Mouse (Mus musculus): ENCODE results near the gene Lhfpl5.

Gene Lhfpl5

DNA sequence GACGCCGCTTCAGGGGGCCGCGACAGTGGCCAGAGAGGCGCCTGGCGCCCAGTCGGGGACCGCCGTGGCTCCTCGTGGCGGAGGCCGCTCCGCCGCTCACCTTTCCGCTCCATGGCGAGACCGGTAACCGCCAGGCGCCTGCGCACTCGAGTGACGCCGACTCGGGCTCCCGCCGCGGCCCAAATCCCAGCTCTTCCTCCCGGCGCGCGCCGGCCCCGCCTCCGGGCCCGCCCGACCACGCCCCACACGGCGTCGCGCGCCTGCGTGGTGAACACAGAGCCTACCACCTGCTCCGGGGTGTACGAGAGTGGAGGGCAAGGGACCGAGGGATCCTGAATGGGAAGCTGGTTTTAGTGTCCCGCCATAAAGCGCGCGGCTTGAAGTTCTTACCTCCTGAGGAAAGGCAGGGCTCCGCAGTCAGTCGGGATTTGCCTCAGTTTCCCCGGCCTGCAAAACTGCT, 46.9 kb downstream of the Lhfpl5 start, which contains the start of gene Srpk1:
Srpk1 (minus strand) TSS at position 410 of the 460 bp plus-strand sequence.
- intact Hi-C loops (cut with DNase I) = no loop called here

DNA sequence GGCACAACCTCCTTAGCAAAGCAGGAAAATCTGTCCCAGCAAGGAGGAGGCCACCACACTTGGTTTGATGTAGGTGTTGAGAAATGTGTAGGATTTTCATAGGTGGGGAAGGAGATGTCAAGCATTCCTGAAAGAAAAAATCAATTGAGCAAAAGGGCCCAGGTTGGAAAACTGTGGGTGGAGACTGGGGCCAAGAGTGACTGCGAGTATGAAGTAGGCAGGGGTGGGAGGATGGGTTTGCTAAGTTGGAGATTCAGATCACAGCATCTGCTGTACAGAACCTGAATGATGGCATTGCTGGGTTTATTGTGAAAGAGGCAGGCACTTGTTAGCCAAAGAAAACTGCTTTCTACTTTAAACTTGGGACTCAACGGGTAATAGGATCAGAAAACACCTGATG, 49.4 kb downstream of the Lhfpl5 start:
- intact Hi-C loops (cut with DNase I) = no loop called here

DNA sequence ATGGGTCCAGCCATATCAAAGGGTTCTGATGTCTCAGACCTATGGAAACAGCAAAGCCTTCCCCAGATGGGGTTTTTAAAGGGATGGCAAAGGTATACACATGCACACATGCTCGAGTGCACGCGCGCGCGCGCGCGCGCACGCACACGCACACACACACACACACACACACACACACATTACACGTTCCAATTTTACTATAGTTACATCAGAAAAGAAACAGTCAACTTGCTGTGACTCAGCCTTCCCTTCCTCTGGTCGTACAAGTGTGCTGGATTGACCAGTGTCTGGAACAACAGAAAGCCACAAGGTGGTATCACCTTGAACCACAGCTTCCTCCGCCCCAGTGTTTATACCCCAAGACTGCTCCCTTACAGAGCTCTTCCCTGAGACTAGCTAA, 49.9 kb downstream of the Lhfpl5 start:
- intact Hi-C loops (cut with DNase I) = no loop called here

DNA sequence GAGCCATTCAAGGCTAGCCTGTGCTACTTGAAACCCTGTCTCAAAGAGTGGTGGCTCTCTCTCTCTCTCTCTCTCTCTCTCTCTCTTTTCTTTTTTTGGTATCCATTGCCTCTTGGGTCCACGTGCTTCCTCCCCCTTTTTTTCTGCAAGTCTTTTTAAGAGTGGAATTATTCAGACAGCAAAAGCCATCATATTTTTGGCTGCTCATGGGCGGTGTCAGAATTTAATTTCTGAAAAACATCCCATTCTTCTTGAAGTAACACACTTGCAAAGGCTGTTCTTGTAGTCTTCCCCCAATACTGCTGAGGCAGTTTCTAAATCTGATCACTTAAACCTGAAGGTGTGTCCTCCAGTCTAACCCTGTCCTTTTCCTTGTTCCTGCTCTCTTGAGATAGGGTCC, 51.5 kb downstream of the Lhfpl5 start:
- intact Hi-C loops (cut with DNase I) = no loop called here

DNA sequence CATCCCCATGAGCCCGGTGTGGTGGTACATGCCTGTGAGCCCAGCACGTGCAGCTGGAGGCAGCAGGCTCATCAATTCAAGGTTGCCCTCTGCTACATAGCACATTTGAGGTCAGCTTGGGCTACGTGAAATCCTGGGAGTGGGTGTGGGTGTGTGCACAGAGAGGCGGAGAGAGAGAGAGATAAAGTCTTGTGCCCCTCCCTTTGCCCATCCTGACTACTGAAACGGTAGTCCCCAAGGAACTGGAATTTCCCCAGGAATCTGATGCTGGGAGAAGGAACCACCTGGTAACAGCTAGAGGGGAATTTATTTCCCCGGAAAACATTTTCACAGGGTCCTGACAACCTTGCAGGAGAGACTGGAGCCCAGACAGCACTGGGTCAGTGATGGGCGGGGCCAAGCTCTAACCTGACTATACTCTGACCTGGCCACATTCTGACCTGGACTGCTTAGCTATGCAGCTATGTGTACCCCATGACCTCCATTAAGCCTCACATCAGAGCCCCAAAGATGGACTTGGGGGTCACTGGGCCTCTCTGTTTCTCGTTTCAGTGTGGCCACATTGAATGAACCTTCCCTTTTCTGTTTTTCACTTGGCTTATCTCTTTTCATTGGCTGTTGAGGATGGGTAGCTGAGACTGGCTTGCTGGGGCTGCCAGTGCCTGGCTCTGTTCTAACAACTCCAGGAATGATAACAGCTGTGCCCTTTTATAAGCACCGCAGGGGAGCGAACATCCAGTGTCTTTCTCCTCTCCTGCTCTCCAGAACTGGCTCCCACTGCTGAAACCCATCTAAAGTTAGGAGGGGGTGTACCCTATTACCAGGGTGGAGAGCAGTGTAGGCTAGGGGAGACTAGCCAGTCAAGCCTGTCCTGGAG, 53.0 kb downstream of the Lhfpl5 start:
- intact Hi-C loops (cut with DNase I) = no loop called here

DNA sequence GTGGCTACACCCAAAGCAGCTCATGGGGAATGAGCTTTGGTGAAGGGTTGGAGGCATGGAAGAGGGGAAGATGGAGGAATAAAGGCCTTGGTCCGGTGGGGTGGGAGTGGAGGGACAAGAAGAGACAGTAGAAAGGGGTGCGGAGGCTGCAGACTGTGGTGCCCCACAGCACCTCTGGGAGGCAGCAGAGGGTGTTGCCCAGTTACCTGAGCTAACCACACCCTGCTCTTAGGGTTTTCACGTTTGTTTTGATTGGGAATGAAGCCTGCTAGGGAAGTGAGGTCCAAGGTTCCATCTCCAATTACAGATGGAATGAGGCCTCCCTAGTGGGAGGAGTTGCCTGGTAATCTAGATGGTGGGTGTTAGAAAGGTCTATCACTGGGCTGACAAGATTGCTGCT, 53.7 kb downstream of the Lhfpl5 start:
- intact Hi-C loops (cut with DNase I) = no loop called here

Small RNA genes within 50 kb of the gene (microRNA-seq; reads per million reads assigned to microRNA genes)
- gene Gm25195 = 0 reads per million in 2 experiments
- 0 reads per million in 2 experiments for gene Mir6969

Measured in adrenal gland (tissue).